Mouse (Mus musculus) lung, adult 2 months (tissue): ENCODE measurements around the gene Hoxb2. TPM values are rescaled to one million over a fixed set of nuclear protein-coding genes. Genes with fewer than 3 reads are reported as not detected.
A peak's percentile ranks its signal among the peaks of the same experiment; 100 is the strongest.

Source experiments
- DNase-seq: peaks from one replicate; pipeline ENCODE4 v3.0.0; 2022
- H3K4me1 ChIP-seq: fragments of 200-500 bp; 2 replicates; pipeline ENCODE4 v1.6.1; 2011; ENCODE audit warnings: low read length; ENCODE audit not compliant: control insufficient read depth, insufficient read depth
- H3K4me3 ChIP-seq: fragments of 200-500 bp; replicated peaks from 2 replicates; pipeline ENCODE3; 2011; ENCODE audit warnings: low read depth, mild to moderate bottlenecking, control low read depth, low read length; ENCODE audit errors: extremely low read depth
- CTCF ChIP-seq: fragments of 200-500 bp; IDR thresholded peaks from 2 replicates; pipeline ENCODE4 v1.5.1; 2011; ENCODE audit warnings: mild to moderate bottlenecking, low read length, control low read depth; ENCODE audit not compliant: insufficient read depth
- POLR2A ChIP-seq: fragments of 200-500 bp; IDR thresholded peaks from 2 replicates; pipeline ENCODE4 v1.6.1; 2011; ENCODE audit warnings: low read depth, mild to moderate bottlenecking, control low read depth, low read length, borderline replicate concordance; ENCODE audit errors: extremely low read depth
- WGBS: fragments of 180-500 bp; shearing (Covaris S2); methylation state at CpG from one replicate; pipeline ENCODE4 v1.1.7; 2018; 5-methylcytosine and 5-hydroxymethylcytosine counted together
- polyA plus RNA-seq: library from polyadenylated mRNA; depleted of rRNA; stranded (reverse); fragments of >200 nt; gene quantifications from 2 replicates; pipeline ENCODE4 v1.2.3, GENCODE M21; 2012

Hoxb2 gene
- polyA plus RNA-seq, 1 experiment: 19.7 TPM

DNA sequence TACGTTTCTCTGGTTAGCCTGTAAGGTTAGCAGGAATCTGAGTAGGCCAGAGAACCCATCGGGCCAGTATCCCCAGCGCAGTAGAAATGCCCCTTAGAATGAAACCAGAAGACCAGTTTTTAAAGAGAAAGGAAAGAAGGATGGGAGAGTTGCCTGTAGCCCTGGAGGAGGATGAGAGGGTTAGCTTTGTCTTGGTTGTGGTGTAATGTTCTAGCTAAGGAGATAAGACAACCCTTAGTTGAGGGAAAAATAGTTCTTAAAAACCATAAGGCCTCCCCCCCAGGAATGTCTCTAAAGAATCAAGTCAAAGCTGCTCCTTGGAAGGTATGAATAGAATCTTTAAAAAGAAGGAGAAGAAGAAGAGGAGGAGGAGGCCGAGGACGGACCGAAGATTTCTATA lies 27.6 kb upstream of the Hoxb2 start:
- WGBS: 60% methylated on average over 6 of the region's 6 CpGs
- H3K4me1 ChIP-seq: no peaks in the 10 kb centered on the region; the same call in none of the 2 replicates
- H3K4me3 ChIP-seq: no peak overlapping the region
- no peak for DNase-seq
- TF ChIP-seq POLR2A (no peak), CTCF (no peak)

DNA sequence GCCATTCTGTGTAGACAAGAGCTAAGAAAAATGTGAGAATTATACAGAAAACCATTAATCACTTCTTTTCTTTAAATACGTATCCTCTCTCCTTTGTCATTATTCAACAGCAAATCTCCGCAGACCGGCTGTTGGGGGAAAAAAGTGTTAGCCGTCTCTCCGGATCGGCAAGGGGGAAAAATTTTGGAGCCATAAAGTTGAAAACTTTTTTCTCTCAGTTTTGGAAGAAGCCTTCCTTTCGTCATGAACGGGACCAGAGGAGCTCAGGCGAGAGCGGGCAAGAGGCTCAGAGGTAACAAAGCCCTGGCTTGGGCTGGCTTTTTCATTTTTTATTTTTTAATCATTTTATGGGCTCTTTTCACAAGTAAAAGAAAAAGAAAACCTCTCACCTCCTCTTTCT lies 27.2 kb upstream of the Hoxb2 start, which contains the start of gene Hoxb3:
Gene Hoxb3, plus strand, starts transcription at position 173 of the 400 bp plus-strand sequence.
- TF ChIP-seq CTCF (no peak), POLR2A (no peak)
- 55% methylated on average over 10 of the region's 10 CpGs for WGBS
- no peak within 1 kb of the TSS for H3K4me3 ChIP-seq

GRCm38 (mm10) chr11:96324125-96324524 lies 26.2 kb upstream of the Hoxb2 start:
- Histone ChIP-seq H3K4me1 (no peaks in the 10 kb centered on the region; the same call in none of the 2 replicates), H3K4me3 (no peak overlapping the region)
- no peak for DNase-seq
- no peak for TF ChIP-seq POLR2A
- no peak for TF ChIP-seq CTCF
- WGBS: 28% methylated on average over 5 of the region's 5 CpGs

More for the DNA sequence above, 27.2 kb upstream of the Hoxb2 start, which contains the start of gene Hoxb3:
- no peaks in the 10 kb centered on the region; the same call in none of the 2 replicates for H3K4me1 ChIP-seq
- no peak for DNase-seq

- TF ChIP-seq CTCF (no peak), POLR2A (no peak)
- WGBS: 49% methylated on average over 8 of the region's 8 CpGs
- no peaks in the 10 kb centered on the region; the same call in none of the 2 replicates for H3K4me1 ChIP-seq
- H3K4me3 ChIP-seq: no peak overlapping the region
- DNase-seq: no peak
These were observed 25.4 kb upstream of the Hoxb2 start for GRCm38 (mm10) chr11:96324965-96325364.

DNA sequence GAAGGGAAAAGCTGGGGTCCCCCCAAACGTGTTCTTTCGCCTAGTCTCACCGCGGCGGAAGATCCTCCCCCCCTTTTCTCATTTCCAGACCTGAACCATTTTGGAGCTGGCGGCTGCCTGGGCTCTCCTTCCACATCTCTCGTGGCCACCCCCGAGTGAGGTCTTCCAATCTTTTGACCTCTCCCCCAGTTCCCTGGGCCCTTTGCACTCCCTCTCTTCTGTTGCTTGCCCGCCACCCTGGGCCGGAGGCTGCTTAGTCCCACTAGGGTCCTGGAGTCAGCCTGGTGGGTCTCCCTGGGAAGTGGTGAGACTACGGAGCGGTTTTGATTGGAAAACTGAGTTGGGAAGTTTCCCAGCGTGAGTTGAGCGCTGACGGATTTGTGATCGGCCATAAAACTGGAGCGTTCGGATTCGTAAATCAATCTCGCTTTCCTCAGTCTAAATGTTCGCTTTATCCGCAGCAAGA lies 24.5 kb upstream of the Hoxb2 start:
- Histone ChIP-seq H3K4me3 (peak overlapping the region; percentile 19), H3K4me1 (no peaks in the 10 kb centered on the region; the same call in none of the 2 replicates)
- 50% methylated on average over 22 of the region's 22 CpGs for WGBS
- TF ChIP-seq CTCF (no peak), POLR2A (no peak)
- DNase-seq: no peak

DNA sequence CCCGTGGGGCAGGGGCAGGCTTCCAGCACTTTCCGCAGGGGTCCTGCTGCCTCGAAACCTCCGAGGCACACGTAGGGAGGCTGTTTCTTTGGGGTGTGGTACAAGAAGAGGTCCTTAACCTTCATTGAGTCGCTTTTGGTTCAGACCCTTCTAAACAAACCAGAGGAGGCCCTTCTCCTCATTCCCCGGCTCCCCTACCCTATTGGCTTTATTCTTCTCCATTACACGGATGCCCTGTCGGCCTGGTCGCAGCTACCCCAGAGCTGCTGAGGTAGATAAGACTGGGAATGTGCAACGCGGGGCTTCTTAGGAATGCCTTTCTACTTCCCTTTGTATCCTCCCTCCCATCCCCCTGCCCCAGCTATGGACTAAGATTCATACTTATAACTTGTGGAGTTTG lies 23.6 kb upstream of the Hoxb2 start:
- TF ChIP-seq CTCF: no peak
- no peak for TF ChIP-seq POLR2A
- Histone ChIP-seq H3K4me1 (no peaks in the 10 kb centered on the region; the same call in 1 of the 2 replicates), H3K4me3 (no peak overlapping the region)
- WGBS: 42% methylated on average over 12 of the region's 12 CpGs
- no peak for DNase-seq

- 63% methylated on average over 7 of the region's 7 CpGs for WGBS
- no peak overlapping the region for H3K4me3 ChIP-seq
- H3K4me1 ChIP-seq: no peaks in the 10 kb centered on the region; the same call in 1 of the 2 replicates
- TF ChIP-seq POLR2A (no peak), CTCF (no peak)
- DNase-seq: no peak
These were observed 23.2 kb upstream of the Hoxb2 start for GRCm38 (mm10) chr11:96327122-96327521.

DNA sequence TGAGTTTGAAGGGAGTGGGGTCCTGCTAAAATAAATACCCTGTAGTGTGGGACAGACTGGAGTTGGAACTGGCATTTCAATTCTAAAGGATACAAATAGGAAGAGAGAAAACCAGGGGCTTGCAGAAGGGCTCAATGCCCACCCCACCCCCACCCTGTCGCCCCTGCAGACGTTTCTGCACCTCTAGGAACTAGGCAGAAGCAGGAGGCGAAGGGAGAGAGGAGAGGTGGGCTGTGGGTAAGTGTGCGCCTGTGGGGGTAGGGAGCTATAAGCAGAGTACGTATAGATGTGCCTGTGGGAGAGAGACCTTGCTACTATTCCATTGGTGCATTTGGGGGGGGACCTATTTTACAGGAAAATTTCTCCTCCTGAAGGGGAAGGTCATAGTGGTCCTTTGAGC lies 22.6 kb upstream of the Hoxb2 start:
- 48% methylated on average over 5 of the region's 5 CpGs for WGBS
- Histone ChIP-seq H3K4me1 (no peaks in the 10 kb centered on the region; the same call in 1 of the 2 replicates), H3K4me3 (no peak overlapping the region)
- DNase-seq: no peak
- TF ChIP-seq POLR2A (no peak), CTCF (no peak)

- Histone ChIP-seq H3K4me3 (no peak overlapping the region), H3K4me1 (no peaks in the 10 kb centered on the region; the same call in 1 of the 2 replicates)
- DNase-seq: no peak
- 50% methylated on average over 8 of the region's 8 CpGs for WGBS
- TF ChIP-seq CTCF (no peak), POLR2A (no peak)
These were observed 21.7 kb upstream of the Hoxb2 start for GRCm38 (mm10) chr11:96328605-96329004.

DNA sequence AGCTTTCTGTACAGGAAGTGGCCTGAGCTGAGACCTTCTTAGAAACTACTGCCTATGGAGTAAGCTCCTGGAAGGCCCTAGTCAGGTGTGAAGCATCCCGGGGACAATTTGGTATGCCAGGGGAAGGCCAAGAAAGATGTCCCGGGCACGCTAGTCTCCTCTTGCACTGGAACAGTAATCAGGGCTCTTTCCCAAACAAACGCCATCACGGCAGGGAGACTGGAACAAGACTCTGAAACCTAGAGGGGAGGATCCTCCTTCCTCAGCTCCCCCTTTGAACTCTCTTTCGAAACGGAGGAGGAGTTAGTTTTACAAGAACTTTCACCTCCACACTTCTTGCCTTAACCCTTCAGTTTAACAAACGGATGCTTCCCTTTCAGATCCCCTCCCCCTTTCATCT lies 18.2 kb upstream of the Hoxb2 start:
- Histone ChIP-seq H3K4me1 (no peaks in the 10 kb centered on the region; the same call in 1 of the 2 replicates), H3K4me3 (peak overlapping the region; percentile 49)
- 36% methylated on average over 8 of the region's 8 CpGs for WGBS
- DNase-seq: no peak
- TF ChIP-seq POLR2A (no peak), CTCF (no peak)

- TF ChIP-seq CTCF (no peak), POLR2A (no peak)
- Histone ChIP-seq H3K4me3 (peak overlapping the region; percentile 49), H3K4me1 (no peaks in the 10 kb centered on the region; the same call in 1 of the 2 replicates)
- 33% methylated on average over 35 of the region's 35 CpGs for WGBS
- no peak for DNase-seq
These were observed 17.7 kb upstream of the Hoxb2 start for GRCm38 (mm10) chr11:96332618-96333032.
